In genomic region chr2:82698417-82698988, GRCm38 (mm10) we compare ENCODE assay signal across 13 mouse cellular contexts.
DNase-seq lines count a peak whose midpoint lies in the region; ATAC-seq and TF ChIP-seq lines count a peak whose summit lies in the region.
"Had no signal": no experiment of that assay in that cellular context is flagged by ENCODE, and none has a peak within 500 bp of the region (broad histone marks: within the 10 kb centered on the region; RNA-seq: fewer than 3 reads in every experiment).

No protein-coding gene starts in this region.

- H3K4me3 ChIP-seq in heart, embryonic 13.5 days, result peak overlapping the region; percentile 36
- peak overlapping the region; percentile 13; the same call in 1 of the 2 replicates for H3K4me3 ChIP-seq in forebrain, embryonic 13.5 days
- H3K4me3 ChIP-seq in midbrain, embryonic 12.5 days, result peak overlapping the region; percentile 6; the same call in 1 of the 2 replicates
- no peak overlapping the region for H3K4me3 ChIP-seq in intestine, postnatal 0 days (ENCODE audit: low read depth, low read length)
- H3K4me3 ChIP-seq: kidney, embryonic 15.5 days had no signal

- H3K27me3 ChIP-seq in heart, embryonic 13.5 days (replicated peaks), result no peaks in the 10 kb centered on the region
- no peaks in the 10 kb centered on the region for H3K27me3 ChIP-seq in forebrain, embryonic 13.5 days
- no peaks in the 10 kb centered on the region for H3K27me3 ChIP-seq in midbrain, embryonic 12.5 days
- no peaks in the 10 kb centered on the region for H3K27me3 ChIP-seq in intestine, postnatal 0 days (replicated peaks; ENCODE audit: control insufficient read depth, insufficient read depth, low read length)
- H3K27me3 ChIP-seq: kidney, embryonic 15.5 days had no signal

- TF ChIP-seq CTCF in intestine, postnatal 0 days (IDR thresholded peaks at IDR 0.05; ENCODE audit: low read depth), result no peak

- no peaks in the 10 kb centered on the region for H3K4me1 ChIP-seq in heart, embryonic 13.5 days
- 0 out of 2 replicates have a peak, but pooled peaks cover 5% of the 10 kb centered on the region for H3K4me1 ChIP-seq in forebrain, embryonic 13.5 days
- H3K4me1 ChIP-seq in midbrain, embryonic 12.5 days, result no peaks in the 10 kb centered on the region
- H3K4me1 ChIP-seq in intestine, postnatal 0 days (replicated peaks; ENCODE audit: control insufficient read depth, insufficient read depth, low read length), result no peaks in the 10 kb centered on the region
- H3K4me1 ChIP-seq: kidney, embryonic 15.5 days had no signal

- H3K9ac ChIP-seq in heart, embryonic 13.5 days, result peak overlapping the region; percentile 33; the same call in 1 of the 2 replicates
- no peak overlapping the region for H3K9ac ChIP-seq in forebrain, embryonic 13.5 days
- no peak overlapping the region for H3K9ac ChIP-seq in midbrain, embryonic 12.5 days (replicated peaks)
- H3K9ac ChIP-seq in intestine, postnatal 0 days (ENCODE audit: low read depth, low read length), result no peak overlapping the region
- H3K9ac ChIP-seq: kidney, embryonic 15.5 days had no signal

- H3K27ac ChIP-seq in heart, embryonic 13.5 days (replicated peaks), result 0 out of 2 replicates have a peak overlapping the region, but pooled peaks have one; percentile 8
- H3K27ac ChIP-seq in forebrain, embryonic 13.5 days, result peak overlapping the region; percentile 25; the same call in 1 of the 2 replicates
- peak overlapping the region; percentile 20; the same call in 1 of the 2 replicates for H3K27ac ChIP-seq in midbrain, embryonic 12.5 days (replicated peaks)
- H3K27ac ChIP-seq in intestine, postnatal 0 days (ENCODE audit: low read depth, low read length), result no peak overlapping the region
- H3K27ac ChIP-seq: kidney, embryonic 15.5 days had no signal

- ATAC-seq in heart, embryonic 13.5 days (ENCODE audit: extremely low read depth, insufficient number of reproducible peaks, low FRiP score, low TSS enrichment), result no peak
- peak; percentile 62; the same call in 1 of the 2 replicates for ATAC-seq in forebrain, embryonic 13.5 days
- peak; percentile 41; the same call in 1 of the 2 replicates for ATAC-seq in midbrain, embryonic 12.5 days (ENCODE audit: low FRiP score, low read depth)
- no peak for ATAC-seq in intestine, postnatal 0 days
- no peak for ATAC-seq in granulocyte monocyte progenitor cell, adult 5-6 weeks (replicated peaks; ENCODE audit: poor library complexity, severe bottlenecking)
- ATAC-seq: CD4-positive, CD25-positive, alpha-beta regulatory T cell, adult 4 months had no signal

- no peaks in the 10 kb centered on the region for H3K36me3 ChIP-seq in heart, embryonic 13.5 days
- no peaks in the 10 kb centered on the region for H3K36me3 ChIP-seq in forebrain, embryonic 13.5 days (ENCODE audit: poor library complexity, severe bottlenecking)
- H3K36me3 ChIP-seq in midbrain, embryonic 12.5 days, result no peaks in the 10 kb centered on the region
- no peaks in the 10 kb centered on the region for H3K36me3 ChIP-seq in intestine, postnatal 0 days (ENCODE audit: control insufficient read depth, insufficient read depth)
- H3K36me3 ChIP-seq: kidney, embryonic 15.5 days had no signal

- WGBS in heart, embryonic 13.5 days, result 27% methylated on average over 8 of the region's 8 CpGs
- WGBS in forebrain, embryonic 13.5 days, result 9% methylated on average over 8 of the region's 8 CpGs
- 30% methylated on average over 8 of the region's 8 CpGs for WGBS in midbrain, embryonic 12.5 days
- 38% methylated on average over 8 of the region's 8 CpGs for WGBS in intestine, postnatal 0 days

- peak overlapping the region; percentile 57 for H3K4me2 ChIP-seq in heart, embryonic 13.5 days
- H3K4me2 ChIP-seq in forebrain, embryonic 13.5 days, result peak overlapping the region; percentile 49
- peak overlapping the region; percentile 31 for H3K4me2 ChIP-seq in midbrain, embryonic 12.5 days (replicated peaks)
- H3K4me2 ChIP-seq in intestine, postnatal 0 days (replicated peaks; ENCODE audit: low read depth), result no peak overlapping the region
- H3K4me2 ChIP-seq: kidney, embryonic 15.5 days had no signal

- DNase-seq in heart, adult 18-20 months, result no peak
- DNase-seq in brain, adult 2 months (ENCODE audit: low read depth, low spot score), result peak; percentile 39
- DNase-seq in lung, postnatal 4 days, result no peak
- DNase-seq: adrenal gland, postnatal 36 days; lung, adult 18-20 months; right cerebral cortex, adult 18-20 months had no signal

- H3K9me3 ChIP-seq in heart, embryonic 13.5 days, result no peaks in the 10 kb centered on the region
- no peaks in the 10 kb centered on the region for H3K9me3 ChIP-seq in forebrain, embryonic 13.5 days (replicated peaks)
- H3K9me3 ChIP-seq in midbrain, embryonic 12.5 days, result no peaks in the 10 kb centered on the region
- H3K9me3 ChIP-seq in intestine, postnatal 0 days (ENCODE audit: control insufficient read depth), result no peaks in the 10 kb centered on the region
- H3K9me3 ChIP-seq: kidney, embryonic 15.5 days had no signal

Comparison
In these comparisons a context has a peak if more than half of its experiments do, and no peak if none do; other contexts are left out.
1. ATAC-seq: peak in forebrain, embryonic 13.5 days (single experiment) and midbrain, embryonic 12.5 days (single experiment); none in heart, embryonic 13.5 days (single experiment), intestine, postnatal 0 days (single experiment) and granulocyte monocyte progenitor cell, adult 5-6 weeks (single experiment).